Comparison of ENCODE assay signal across 9 mouse cellular contexts in genomic region chr2:30629038-30629761, GRCm38 (mm10). TPM values are rescaled to one million over a fixed set of nuclear protein-coding genes. Genes with fewer than 3 reads are reported as not detected.
DNase-seq lines count a peak whose midpoint lies in the region; ATAC-seq and TF ChIP-seq lines count a peak whose summit lies in the region.
"Had no signal": no experiment of that assay in that cellular context is flagged by ENCODE, and none has a peak within 500 bp of the region (broad histone marks: within the 10 kb centered on the region; RNA-seq: fewer than 3 reads in every experiment).

No protein-coding gene starts in this region.

- H3K27me3 ChIP-seq in intestine, embryonic 15.5 days (replicated peaks), result no peaks in the 10 kb centered on the region
- no peaks in the 10 kb centered on the region for H3K27me3 ChIP-seq in intestine, postnatal 0 days (replicated peaks; ENCODE audit: control insufficient read depth, insufficient read depth, low read length)
- no peaks in the 10 kb centered on the region for H3K27me3 ChIP-seq in hindbrain, embryonic 11.5 days (ENCODE audit: control insufficient read depth, insufficient read depth, low read length)
- H3K27me3 ChIP-seq in midbrain, embryonic 16.5 days (ENCODE audit: control insufficient read depth, insufficient read depth, low read depth, low read length), result no peaks in the 10 kb centered on the region
- H3K27me3 ChIP-seq in heart, embryonic 10.5 days (ENCODE audit: insufficient read depth, poor library complexity, severe bottlenecking), result no peaks in the 10 kb centered on the region

- no peak for TF ChIP-seq CTCF in intestine, postnatal 0 days (IDR thresholded peaks at IDR 0.05; ENCODE audit: low read depth)
- no peak for TF ChIP-seq CTCF in brain, embryonic 14.5 days (IDR thresholded peaks at IDR 0.05; ENCODE audit: borderline replicate concordance, extremely low read depth, insufficient read depth, insufficient read length)

- peak; percentile 41; the same call in 1 of the 2 replicates for ATAC-seq in intestine, embryonic 15.5 days
- ATAC-seq in intestine, postnatal 0 days, result no peak
- no peak for ATAC-seq in hindbrain, embryonic 11.5 days (ENCODE audit: low FRiP score)
- ATAC-seq in midbrain, embryonic 16.5 days, result peak; percentile 69; the same call in 1 of the 2 replicates
- ATAC-seq in megakaryocyte, adult 5-6 weeks (ENCODE audit: poor library complexity, severe bottlenecking), result no peak
- ATAC-seq: liver, postnatal 0 days had no signal

- no peaks in the 10 kb centered on the region for H3K9me3 ChIP-seq in intestine, embryonic 15.5 days
- H3K9me3 ChIP-seq in intestine, postnatal 0 days (ENCODE audit: control insufficient read depth), result no peaks in the 10 kb centered on the region
- no peaks in the 10 kb centered on the region; the same call in 1 of the 2 replicates for H3K9me3 ChIP-seq in hindbrain, embryonic 11.5 days (ENCODE audit: control insufficient read depth, low read length)
- H3K9me3 ChIP-seq in midbrain, embryonic 16.5 days (replicated peaks; ENCODE audit: control insufficient read depth, low read length, poor library complexity, severe bottlenecking), result no peaks in the 10 kb centered on the region
- H3K9me3 ChIP-seq in heart, embryonic 10.5 days, result no peaks in the 10 kb centered on the region

- peak; percentile 94 for DNase-seq in brain, embryonic 14.5 days (ENCODE audit: low read depth)
- no peak for DNase-seq in hindbrain, embryonic 11.5 days (ENCODE audit: low spot score)
- DNase-seq in heart, embryonic 10.5 days (ENCODE audit: low spot score), result no peak
- DNase-seq in urinary bladder, postnatal 25 days (ENCODE audit: low spot score), result no peak
- DNase-seq: liver, postnatal 0 days had no signal

- 56% methylated on average over 14 of the region's 14 CpGs for WGBS in intestine, embryonic 15.5 days
- 61% methylated on average over 14 of the region's 14 CpGs for WGBS in intestine, postnatal 0 days
- WGBS in hindbrain, embryonic 11.5 days, result 77% methylated on average over 14 of the region's 14 CpGs
- WGBS in midbrain, embryonic 16.5 days, result 47% methylated on average over 14 of the region's 14 CpGs
- WGBS in heart, embryonic 10.5 days, result 74% methylated on average over 14 of the region's 14 CpGs

- H3K27ac ChIP-seq in intestine, embryonic 15.5 days, result no peak overlapping the region
- H3K27ac ChIP-seq in intestine, postnatal 0 days (ENCODE audit: low read depth, low read length), result no peak overlapping the region
- H3K27ac ChIP-seq in hindbrain, embryonic 11.5 days (ENCODE audit: low read depth, low read length), result peak overlapping the region; percentile 25; the same call in 1 of the 2 replicates
- peak overlapping the region; percentile 91 for H3K27ac ChIP-seq in midbrain, embryonic 16.5 days (ENCODE audit: low read length)
- H3K27ac ChIP-seq in heart, embryonic 10.5 days, result no peak overlapping the region

- no peak for TF ChIP-seq POLR2A in brain, embryonic 14.5 days (IDR thresholded peaks at IDR 0.05; ENCODE audit: borderline replicate concordance, extremely low read depth, insufficient read depth, insufficient read length, poor library complexity, severe bottlenecking)

- H3K9ac ChIP-seq in intestine, embryonic 15.5 days, result no peak overlapping the region
- H3K9ac ChIP-seq in intestine, postnatal 0 days (ENCODE audit: low read depth, low read length), result no peak overlapping the region
- H3K9ac ChIP-seq in hindbrain, embryonic 11.5 days (ENCODE audit: low read depth, low read length), result peak overlapping the region; percentile 8; the same call in 1 of the 2 replicates
- H3K9ac ChIP-seq in midbrain, embryonic 16.5 days (ENCODE audit: low read depth, low read length), result peak overlapping the region; percentile 42; the same call in 1 of the 2 replicates
- H3K9ac ChIP-seq: liver, postnatal 0 days had no signal

- H3K4me2 ChIP-seq in intestine, embryonic 15.5 days (replicated peaks), result no peak overlapping the region
- no peak overlapping the region for H3K4me2 ChIP-seq in intestine, postnatal 0 days (replicated peaks; ENCODE audit: low read depth)
- no peak overlapping the region for H3K4me2 ChIP-seq in hindbrain, embryonic 11.5 days (replicated peaks; ENCODE audit: low read depth, low read length)
- peak overlapping the region; percentile 29 for H3K4me2 ChIP-seq in midbrain, embryonic 16.5 days (ENCODE audit: low read length)

- no peak overlapping the region for H3K4me3 ChIP-seq in intestine, embryonic 15.5 days (replicated peaks)
- no peak overlapping the region for H3K4me3 ChIP-seq in intestine, postnatal 0 days (ENCODE audit: low read depth, low read length)
- H3K4me3 ChIP-seq in hindbrain, embryonic 11.5 days (ENCODE audit: low read depth, low read length), result no peak overlapping the region
- H3K4me3 ChIP-seq in midbrain, embryonic 16.5 days (ENCODE audit: low read depth, low read length), result no peak overlapping the region
- no peak overlapping the region for H3K4me3 ChIP-seq in heart, embryonic 10.5 days

- no peaks in the 10 kb centered on the region for H3K36me3 ChIP-seq in intestine, embryonic 15.5 days
- no peaks in the 10 kb centered on the region for H3K36me3 ChIP-seq in intestine, postnatal 0 days (ENCODE audit: control insufficient read depth, insufficient read depth)
- no peaks in the 10 kb centered on the region for H3K36me3 ChIP-seq in hindbrain, embryonic 11.5 days (ENCODE audit: control insufficient read depth, insufficient read depth, low read length)
- H3K36me3 ChIP-seq in midbrain, embryonic 16.5 days (ENCODE audit: control insufficient read depth, insufficient read depth, low read length), result no peaks in the 10 kb centered on the region
- H3K36me3 ChIP-seq in heart, embryonic 10.5 days, result no peaks in the 10 kb centered on the region

- no peaks in the 10 kb centered on the region for H3K4me1 ChIP-seq in intestine, embryonic 15.5 days (replicated peaks)
- H3K4me1 ChIP-seq in intestine, postnatal 0 days (replicated peaks; ENCODE audit: control insufficient read depth, insufficient read depth, low read length), result no peaks in the 10 kb centered on the region
- peaks cover 4% of the 10 kb centered on the region; the same call in 1 of the 2 replicates for H3K4me1 ChIP-seq in hindbrain, embryonic 11.5 days (replicated peaks; ENCODE audit: control insufficient read depth, insufficient read depth, low read length)
- peaks cover 19% of the 10 kb centered on the region for H3K4me1 ChIP-seq in midbrain, embryonic 16.5 days (ENCODE audit: control insufficient read depth, insufficient read depth, low read length)
- H3K4me1 ChIP-seq in heart, embryonic 10.5 days, result peaks cover 18% of the 10 kb centered on the region; the same call in 1 of the 2 replicates

RNA-seq across cellular contexts. Expression of gene Cstad, which starts 34.4 kb away (rescaled TPM):
- 0.63 and 0.72 TPM in 2 replicates for polyA plus RNA-seq in intestine, embryonic 15.5 days (2015; fragmentation: Nextera tagmentation; extraction: Ambion mirVana)
- polyA plus RNA-seq in intestine, postnatal 0 days (2015; fragmentation: Nextera tagmentation; extraction: Ambion mirVana), result 0.53 and 0.63 TPM in 2 replicates
- polyA plus RNA-seq in brain, embryonic 14.5 days (2012; rRNA removed), result 0.57 and 0.72 TPM in 2 replicates
- 0.18 and 0.57 TPM in 2 replicates for polyA plus RNA-seq in hindbrain, embryonic 11.5 days (2014; fragmentation: Nextera tagmentation; extraction: Ambion mirVana)
- polyA plus RNA-seq in midbrain, embryonic 16.5 days (2015; fragmentation: Nextera tagmentation; extraction: Ambion mirVana), result 0.62 TPM in 2 replicates
- 1.2 and 1.4 TPM in 2 replicates for polyA plus RNA-seq in heart, embryonic 10.5 days (2016; fragmentation: Nextera tagmentation; extraction: Ambion mirVana)
- total RNA-seq in megakaryocyte, adult 5-6 weeks (2015), result 0.27 and 0.60 TPM in 2 replicates
- not detected in 2 replicates for total RNA-seq in megakaryocyte, adult 5-6 weeks (2017)

Comparison
In these comparisons a context has a peak if more than half of its experiments do, and no peak if none do; other contexts are left out.
1. ATAC-seq: peak in intestine, embryonic 15.5 days (single experiment) and midbrain, embryonic 16.5 days (single experiment); none in intestine, postnatal 0 days (single experiment), hindbrain, embryonic 11.5 days (single experiment) and megakaryocyte, adult 5-6 weeks (single experiment).
2. H3K27ac ChIP-seq: peak in hindbrain, embryonic 11.5 days (single experiment) and midbrain, embryonic 16.5 days (single experiment); none in intestine, embryonic 15.5 days (single experiment), intestine, postnatal 0 days (single experiment) and heart, embryonic 10.5 days (single experiment).
3. H3K9ac ChIP-seq: peak in hindbrain, embryonic 11.5 days (single experiment) and midbrain, embryonic 16.5 days (single experiment); none in intestine, embryonic 15.5 days (single experiment) and intestine, postnatal 0 days (single experiment).